Mouse (Mus musculus) CH12.LX (cell line): ENCODE data around the gene Fam78b. TPM values are rescaled to one million over a fixed set of nuclear protein-coding genes. Genes with fewer than 3 reads are reported as not detected.

ENCODE experiments used
- DNase-seq: peaks from one replicate; pipeline ENCODE4 v3.0.0-alpha.2; 2013; ENCODE audit errors: extremely low read depth
- H3K27ac ChIP-seq: 2 replicates; pipeline ENCODE4 v1.5.1; 2012; ENCODE audit warnings: low read depth, mild to moderate bottlenecking, control low read depth, moderate library complexity; ENCODE audit not compliant: insufficient read depth
- H3K27me3 ChIP-seq: replicated peaks from 2 replicates; pipeline ENCODE3; 2012; ENCODE audit warnings: inconsistent platforms
- H3K36me3 ChIP-seq, 2 experiments: replicated peaks in 1 of 2; 2 replicates each; pipeline versions ENCODE3 to v1.6.1; 2012; ENCODE audit warnings: inconsistent platforms in 1 of 2, low read length in 1 of 2, mild to moderate bottlenecking in 1 of 2, mixed read lengths in 1 of 2, moderate library complexity in 1 of 2; ENCODE audit not compliant: control insufficient read depth in 1 of 2, insufficient read depth in 1 of 2
- H3K4me1 ChIP-seq, 2 experiments: 2 replicates each; pipeline ENCODE4 v1.6.1; 2012; ENCODE audit warnings: inconsistent platforms in 1 of 2, moderate library complexity in 1 of 2; ENCODE audit not compliant: insufficient read depth in 2 of 2, control insufficient read depth in 1 of 2
- H3K4me2 ChIP-seq: 2 replicates; pipeline ENCODE4 v1.6.1; 2012; ENCODE audit warnings: low read depth, mild to moderate bottlenecking, control low read depth; ENCODE audit not compliant: poor library complexity, insufficient read depth, severe bottlenecking
- H3K4me3 ChIP-seq, 3 experiments: fragments of 150-350 bp in 1 of 3; sonication (generic) in 1 of 3; replicated peaks in 1 of 3; 2 replicates each; pipeline versions ENCODE3 to v1.5.1; 2011 to 2012; ENCODE audit warnings: low read depth in 2 of 3, low read length in 2 of 3, mild to moderate bottlenecking in 2 of 3, moderate library complexity in 2 of 3, control low read depth in 1 of 3, improper control_type of control experiment in 1 of 3, inconsistent platforms in 1 of 3, mixed read lengths in 1 of 3; ENCODE audit not compliant: poor library complexity in 1 of 3
- H3K79me2 ChIP-seq: replicated peaks from 2 replicates; pipeline ENCODE4 v1.6.1; 2012; ENCODE audit warnings: mild to moderate bottlenecking, moderate library complexity; ENCODE audit not compliant: control insufficient read depth, poor library complexity, insufficient read depth, severe bottlenecking; ENCODE audit errors: extremely low read depth
- H3K9ac ChIP-seq: 2 replicates; pipeline ENCODE4 v1.6.1; 2012; ENCODE audit warnings: low read depth, mild to moderate bottlenecking, control low read depth, moderate library complexity; ENCODE audit not compliant: insufficient read depth
- H3K9me3 ChIP-seq: replicated peaks from 2 replicates; pipeline ENCODE3; 2012; ENCODE audit warnings: low read length, inconsistent platforms, mixed read lengths
- BHLHE40 ChIP-seq: IDR thresholded peaks from 2 replicates; pipeline ENCODE4 v1.6.1; 2011; ENCODE audit warnings: mild to moderate bottlenecking, low read depth, low read length, improper control_type of control experiment
- CHD2 ChIP-seq: IDR thresholded peaks from 2 replicates; pipeline ENCODE4 v1.6.1; 2011; ENCODE audit warnings: low read length, improper control_type of control experiment
- CTCF ChIP-seq, 2 experiments: IDR thresholded peaks in 1 of 2; conservative IDR thresholded peaks in 1 of 2; 2 replicates each; pipeline ENCODE4 v1.5.1; 2011 to 2012; ENCODE audit warnings: low read depth in 2 of 2, low read length in 2 of 2, improper control_type of control experiment in 1 of 2, inconsistent platforms in 1 of 2, mild to moderate bottlenecking in 1 of 2, moderate library complexity in 1 of 2
- ELF1 ChIP-seq: IDR thresholded peaks from 2 replicates; pipeline ENCODE4 v1.6.1; 2014; ENCODE audit warnings: low read depth, mild to moderate bottlenecking, inconsistent platforms, low read length, improper control_type of control experiment
- EP300 ChIP-seq: IDR thresholded peaks from 2 replicates; pipeline ENCODE4 v1.6.1; 2011; ENCODE audit warnings: low read length, improper control_type of control experiment
- GABPA ChIP-seq: IDR thresholded peaks from 2 replicates; pipeline ENCODE4 v1.6.1; 2012; ENCODE audit warnings: low read depth, low read length, improper control_type of control experiment, inconsistent platforms; ENCODE audit not compliant: insufficient replicate concordance
- JUN ChIP-seq: IDR thresholded peaks from 2 replicates; pipeline ENCODE4 v1.6.1; 2011; ENCODE audit warnings: low read depth, mild to moderate bottlenecking, low read length, improper control_type of control experiment, moderate library complexity; ENCODE audit not compliant: insufficient read depth
- JUND ChIP-seq: conservative IDR thresholded peaks from 2 replicates; pipeline ENCODE4 v1.6.1; 2011; ENCODE audit warnings: low read depth, low read length, improper control_type of control experiment
- MAX ChIP-seq: IDR thresholded peaks from 2 replicates; pipeline ENCODE4 v1.6.1; 2011; ENCODE audit warnings: low read length, improper control_type of control experiment
- MAZ ChIP-seq: IDR thresholded peaks from 2 replicates; pipeline ENCODE4 v1.6.1; 2012; ENCODE audit warnings: low read depth, mild to moderate bottlenecking, inconsistent platforms, low read length, improper control_type of control experiment, moderate library complexity
- MEF2A ChIP-seq: IDR thresholded peaks from 2 replicates; pipeline ENCODE4 v1.6.1; 2014; ENCODE audit warnings: low read depth, mild to moderate bottlenecking, inconsistent platforms, low read length, improper control_type of control experiment, borderline replicate concordance
- MYC ChIP-seq: IDR thresholded peaks from 2 replicates; pipeline ENCODE4 v1.6.1; 2011; ENCODE audit warnings: low read depth, mild to moderate bottlenecking, improper control_type of control experiment, low read length
- NELFE ChIP-seq: IDR thresholded peaks from 2 replicates; pipeline ENCODE4 v1.6.1; 2011; ENCODE audit warnings: low read depth, low read length, improper control_type of control experiment
- POLR2AphosphoS2 ChIP-seq: IDR thresholded peaks from 2 replicates; pipeline ENCODE4 v1.6.1; 2011; ENCODE audit warnings: low read depth, low read length, improper control_type of control experiment
- RAD21 ChIP-seq: IDR thresholded peaks from 2 replicates; pipeline ENCODE4 v1.6.1; 2011; ENCODE audit warnings: low read depth, mild to moderate bottlenecking, low read length, improper control_type of control experiment, moderate library complexity
- SIN3A ChIP-seq: IDR thresholded peaks from 2 replicates; pipeline ENCODE4 v1.6.1; 2012; ENCODE audit warnings: low read length, improper control_type of control experiment, inconsistent platforms
- UBTF ChIP-seq: IDR thresholded peaks from 2 replicates; pipeline ENCODE4 v1.6.1; 2012; ENCODE audit warnings: low read depth, mild to moderate bottlenecking, inconsistent platforms, low read length, improper control_type of control experiment, moderate library complexity
- USF1 ChIP-seq: IDR thresholded peaks from 2 replicates; pipeline ENCODE4 v1.6.1; 2014; ENCODE audit warnings: low read depth, mild to moderate bottlenecking, inconsistent platforms, low read length, improper control_type of control experiment
- ZC3H11A ChIP-seq: IDR thresholded peaks from 2 replicates; pipeline ENCODE4 v1.6.1; 2012; ENCODE audit warnings: low read depth, mild to moderate bottlenecking, inconsistent platforms, low read length, improper control_type of control experiment
- ZMIZ1 ChIP-seq: IDR thresholded peaks from 2 replicates; pipeline ENCODE4 v1.6.1; 2012; ENCODE audit warnings: low read depth, mild to moderate bottlenecking, inconsistent platforms, low read length, improper control_type of control experiment
- dilution Hi-C: fragments of 300-500 bp; cut with MboI; formaldehyde crosslinking; loops from 2 replicates; pipeline ENCODE4 v1.14.3; 2020; ENCODE audit warnings: low sequenced_read_pairs; ENCODE audit not compliant: extremely low pct_unique_long_range_greater_than_20kb, extremely low pct_ligation_motif_present
- in situ Hi-C: fragments of 300-500 bp; cut with MboI; formaldehyde crosslinking; loops from 3 replicates; pipeline ENCODE4 v1.14.3; 2019; ENCODE audit warnings: low sequenced_read_pairs, low pct_ligation_motif_present, low pct_unique_long_range_greater_than_20kb, mixed read lengths
- polyA plus RNA-seq: library from polyadenylated mRNA; unstranded; fragments of >175 nt; gene quantifications from 2 replicates; pipeline ENCODE4 v1.2.1, GENCODE M21; 2012; ENCODE audit warnings: low read depth; ENCODE audit not compliant: insufficient read length
- total RNA-seq, 2 experiments: library from RNA; depleted of rRNA; stranded (reverse); fragments of 300-350 nt in 1 of 2; fragments of >200 nt in 1 of 2; gene quantifications; 2 replicates each; pipeline ENCODE4 v1.2.3; 2012 to 2014

Fam78b gene
- total and polyA plus RNA-seq, 3 experiments: not detected

DNA sequence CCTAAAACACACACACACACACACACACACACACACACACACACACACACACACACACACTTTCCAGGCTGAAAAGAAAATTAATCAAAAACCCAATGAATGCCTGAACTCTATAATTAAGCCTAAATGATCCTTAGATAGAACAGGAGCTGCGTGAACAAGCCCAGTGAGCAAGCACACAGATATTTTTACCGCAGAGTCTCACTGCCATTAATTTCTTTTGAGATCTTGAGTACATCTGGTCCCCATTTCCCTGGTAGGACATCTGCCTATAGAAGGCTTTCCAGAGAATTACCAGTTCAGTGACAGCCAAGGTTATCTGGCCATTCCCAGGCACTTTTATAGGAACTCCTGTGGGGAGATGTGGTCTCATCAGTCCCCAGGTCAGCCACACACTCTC is 82.0 kb downstream of the Fam78b start:
- Histone ChIP-seq H3K27me3 (peaks cover 20% of the 10 kb centered on the region), H3K9me3 (no peaks in the 10 kb centered on the region), H3K4me1 (no peaks in the 10 kb centered on the region), H3K27ac (no peak overlapping the region), H3K79me2 (no peaks in the 10 kb centered on the region), H3K4me3 (no peak overlapping the region), H3K36me3 (no peaks in the 10 kb centered on the region), H3K4me2 (no peak overlapping the region), H3K9ac (no peak overlapping the region)
- dilution Hi-C loops: no loop called here
- TF ChIP-seq ZMIZ1: no peak
- no peak for TF ChIP-seq NELFE
- TF ChIP-seq POLR2AphosphoS2: no peak
- TF ChIP-seq BHLHE40: no peak
- no peak for TF ChIP-seq UBTF
- no peak for TF ChIP-seq JUND
- TF ChIP-seq USF1: no peak
- no peak for TF ChIP-seq JUN
- no peak for TF ChIP-seq CHD2
- no peak for DNase-seq
- in situ Hi-C loops: no loop called here

GRCm38 (mm10) chr1:167084330-167084729 is 83.1 kb downstream of the Fam78b start:
- Histone ChIP-seq H3K9me3 (no peaks in the 10 kb centered on the region), H3K27me3 (peaks cover 29% of the 10 kb centered on the region), H3K4me1 (no peaks in the 10 kb centered on the region), H3K4me3 (no peak overlapping the region), H3K9ac (no peak overlapping the region), H3K27ac (no peak overlapping the region), H3K79me2 (no peaks in the 10 kb centered on the region), H3K36me3 (no peaks in the 10 kb centered on the region), H3K4me2 (no peak overlapping the region)
- in situ Hi-C loops: no loop called here
- dilution Hi-C loops: no loop called here
- TF ChIP-seq RAD21 (no peak), CHD2 (no peak)
- no peak for DNase-seq

DNA sequence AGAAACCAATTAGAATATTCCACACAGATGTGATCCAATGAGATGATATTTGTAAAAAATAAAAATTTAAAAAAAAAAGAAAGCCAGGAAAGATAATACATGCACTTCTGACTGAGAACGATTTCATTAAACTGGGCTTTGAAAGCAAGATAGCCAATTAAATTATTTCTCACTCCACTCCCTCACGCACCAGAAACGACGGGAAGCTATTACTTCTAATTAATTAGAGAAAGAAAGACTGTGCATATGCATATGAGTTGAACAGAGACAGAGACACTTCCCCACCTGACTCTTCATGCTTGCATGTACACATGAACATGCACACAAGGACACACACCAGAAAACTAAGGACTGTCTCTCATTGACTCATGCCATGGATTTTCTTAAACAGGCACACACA is 84.2 kb downstream of the Fam78b start:
- H3K4me2 ChIP-seq: no peak overlapping the region
- no peak overlapping the region for H3K9ac ChIP-seq
- H3K4me3 ChIP-seq: no peak overlapping the region
- dilution Hi-C loops (no loop called here), in situ Hi-C loops (no loop called here)
- no peaks in the 10 kb centered on the region for H3K36me3 ChIP-seq
- no peaks in the 10 kb centered on the region for H3K79me2 ChIP-seq
- TF ChIP-seq UBTF (no peak), ZMIZ1 (no peak), SIN3A (no peak), MAX (no peak), RAD21 (no peak), CHD2 (no peak), ELF1 (no peak), CTCF (conservative IDR thresholded peaks at IDR 0.05 in 1 of 2, IDR thresholded peaks at IDR 0.05 in 1 of 2; ENCODE audit: low read depth in 2 of 2, low read length in 2 of 2) (no peak), MEF2A (no peak), MAZ (no peak), GABPA (no peak), MYC (no peak), ZC3H11A (no peak), EP300 (no peak)
- no peak for DNase-seq
- no peak overlapping the region for H3K27ac ChIP-seq
- peaks cover 39% of the 10 kb centered on the region for H3K27me3 ChIP-seq
- H3K4me1 ChIP-seq: no peaks in the 10 kb centered on the region
- no peaks in the 10 kb centered on the region for H3K9me3 ChIP-seq
